Mouse (Mus musculus): Measurements from ENCODE around the gene Clec16a.

GRCm38 (mm10) chr16:10788866-10789265, 243.7 kb downstream of the Clec16a start:
- no peak for TF ChIP-seq CTCF (IDR thresholded peaks at IDR 0.05; ENCODE audit: control insufficient read depth, insufficient read depth, low read length)
- TF ChIP-seq POLR2A (IDR thresholded peaks at IDR 0.05; ENCODE audit: borderline replicate concordance, control insufficient read depth, low read depth, low read length) = no peak
